Comparison of ENCODE assay signal across 14 mouse cellular contexts in genomic region chr10:89437996-89438395, GRCm38 (mm10). TPM values are rescaled to one million over a fixed set of nuclear protein-coding genes. Genes with fewer than 3 reads are reported as not detected.
A peak's percentile ranks its signal among the peaks of the same experiment; 100 is the strongest.
DNase-seq lines count a peak whose midpoint lies in the region; ATAC-seq and TF ChIP-seq lines count a peak whose summit lies in the region.
"Had no signal": no experiment of that assay in that cellular context is flagged by ENCODE, and none has a peak within 500 bp of the region (broad histone marks: within the 10 kb centered on the region; RNA-seq: fewer than 3 reads in every experiment).

No protein-coding gene starts in this region.

- H3K4me3 ChIP-seq in forebrain, embryonic 15.5 days: no peak overlapping the region
- no peak overlapping the region for H3K4me3 ChIP-seq in forebrain, postnatal 0 days (ENCODE audit: low read depth, low read length)
- no peak overlapping the region for H3K4me3 ChIP-seq in liver, embryonic 11.5 days (ENCODE audit: low read depth, low read length)
- no peak overlapping the region for H3K4me3 ChIP-seq in lung, adult 2 months (replicated peaks; ENCODE audit: extremely low read depth, low read depth, low read length)
- H3K4me3 ChIP-seq: kidney, embryonic 15.5 days; midbrain, embryonic 10.5 days had no signal

- intact Hi-C loops in left cerebral cortex, postnatal 4 days (cut with DNase I): no loop called here
- intact Hi-C loops in left cerebral cortex, postnatal 25 days (cut with DNase I): no loop called here

- H3K9me3 ChIP-seq in forebrain, embryonic 15.5 days: no peaks in the 10 kb centered on the region
- no peaks in the 10 kb centered on the region for H3K9me3 ChIP-seq in forebrain, postnatal 0 days (ENCODE audit: low read length)
- H3K9me3 ChIP-seq in liver, embryonic 11.5 days (ENCODE audit: control insufficient read depth, low read length): no peaks in the 10 kb centered on the region
- H3K9me3 ChIP-seq: kidney, embryonic 15.5 days; midbrain, embryonic 10.5 days had no signal

- H3K27me3 ChIP-seq in forebrain, embryonic 15.5 days: no peaks in the 10 kb centered on the region
- H3K27me3 ChIP-seq in forebrain, postnatal 0 days (ENCODE audit: insufficient read depth, low read length): no peaks in the 10 kb centered on the region
- H3K27me3 ChIP-seq in liver, embryonic 11.5 days (replicated peaks; ENCODE audit: control insufficient read depth, insufficient read depth, low read length): no peaks in the 10 kb centered on the region
- H3K27me3 ChIP-seq: kidney, embryonic 15.5 days had no signal

- no peak overlapping the region for H3K9ac ChIP-seq in forebrain, embryonic 15.5 days (replicated peaks)
- no peak overlapping the region for H3K9ac ChIP-seq in forebrain, postnatal 0 days
- no peak overlapping the region for H3K9ac ChIP-seq in liver, embryonic 11.5 days (ENCODE audit: low read depth, low read length)
- H3K9ac ChIP-seq: kidney, embryonic 15.5 days had no signal

- TF ChIP-seq POLR2A in lung, adult 2 months (IDR thresholded peaks at IDR 0.05; ENCODE audit: borderline replicate concordance, extremely low read depth, low read depth, low read length): no peak

- 49% methylated on average over 12 of the region's 12 CpGs for WGBS in forebrain, embryonic 15.5 days
- 49% methylated on average over 12 of the region's 12 CpGs for WGBS in forebrain, postnatal 0 days
- 84% methylated on average over 12 of the region's 12 CpGs for WGBS in liver, embryonic 11.5 days
- WGBS in lung, adult 2 months: 77% methylated on average over 12 of the region's 12 CpGs

- no peaks in the 10 kb centered on the region for H3K36me3 ChIP-seq in forebrain, embryonic 15.5 days
- no peaks in the 10 kb centered on the region for H3K36me3 ChIP-seq in forebrain, postnatal 0 days (ENCODE audit: insufficient read depth)
- H3K36me3 ChIP-seq in liver, embryonic 11.5 days (ENCODE audit: control insufficient read depth, insufficient read depth, low read length): peaks cover 5% of the 10 kb centered on the region; the same call in 1 of the 2 replicates

- peak overlapping the region; percentile 41 for H3K27ac ChIP-seq in forebrain, embryonic 15.5 days (replicated peaks)
- H3K27ac ChIP-seq in forebrain, postnatal 0 days (ENCODE audit: low read depth, low read length): no peak overlapping the region
- no peak overlapping the region for H3K27ac ChIP-seq in liver, embryonic 11.5 days (ENCODE audit: low read depth, low read length)
- H3K27ac ChIP-seq: kidney, embryonic 15.5 days; midbrain, embryonic 10.5 days had no signal

- no peak overlapping the region for H3K4me2 ChIP-seq in forebrain, embryonic 15.5 days (replicated peaks)
- no peak overlapping the region for H3K4me2 ChIP-seq in forebrain, postnatal 0 days (ENCODE audit: low read depth)
- H3K4me2 ChIP-seq in liver, embryonic 11.5 days: no peak overlapping the region
- H3K4me2 ChIP-seq: kidney, embryonic 15.5 days had no signal

- no peak for TF ChIP-seq CTCF in forebrain, postnatal 0 days (IDR thresholded peaks at IDR 0.05; ENCODE audit: low read depth)
- TF ChIP-seq CTCF in lung, adult 2 months (IDR thresholded peaks at IDR 0.05; ENCODE audit: insufficient read depth, low read length): no peak

- no peak for ATAC-seq in forebrain, embryonic 15.5 days (replicated peaks)
- no peak for ATAC-seq in forebrain, postnatal 0 days
- no peak for ATAC-seq in liver, embryonic 11.5 days (replicated peaks; ENCODE audit: low FRiP score)
- ATAC-seq: inflammation-experienced regulatory T-cells, adult 6 months had no signal

- peaks cover 44% of the 10 kb centered on the region for H3K4me1 ChIP-seq in forebrain, embryonic 15.5 days
- no peaks in the 10 kb centered on the region; the same call in 1 of the 2 replicates for H3K4me1 ChIP-seq in forebrain, postnatal 0 days (ENCODE audit: insufficient read depth)
- H3K4me1 ChIP-seq in liver, embryonic 11.5 days (replicated peaks; ENCODE audit: control insufficient read depth, insufficient read depth, low read length): peaks cover 3% of the 10 kb centered on the region
- no peaks in the 10 kb centered on the region for H3K4me1 ChIP-seq in lung, adult 2 months (ENCODE audit: control insufficient read depth, insufficient read depth, low read length)

- peak; percentile 18 for DNase-seq in adrenal gland, adult 2 months
- no peak for DNase-seq in adrenal gland, adult 8-10 months
- no peak for DNase-seq in forebrain, postnatal 0 days
- DNase-seq in left cerebral cortex, postnatal 4 days: peak; percentile 38
- no peak for DNase-seq in left cerebral cortex, postnatal 25 days (ENCODE audit: low spot score in 2 of 2)
- DNase-seq in liver, embryonic 11.5 days (ENCODE audit: low spot score): no peak
- no peak for DNase-seq in lung, adult 2 months
- DNase-seq: cerebellum, adult 18-20 months; retina, postnatal 1 day; thymus, adult 2 months had no signal

RNA-seq across cellular contexts. Expression of gene Gas2l3, which starts 5.8 kb away (rescaled TPM):
- total RNA-seq in adrenal gland, adult 2 months (2021): 1 to 10 TPM; 2.3 to 8.1 TPM
- polyA plus RNA-seq in adrenal gland, adult 2 months (2012; rRNA removed): 0.38 and 1.1 TPM in 2 replicates
- 10 to 100 TPM in 2 of 4 experiments, 1 to 10 TPM in 2; 3.5 to 10.9 (median 8.8) TPM for total RNA-seq in adrenal gland, adult 8-10 months (2022)
- polyA plus RNA-seq in forebrain, embryonic 15.5 days (2015; fragmentation: Nextera tagmentation; extraction: Ambion mirVana): 12.1 and 13.9 TPM in 2 replicates
- total RNA-seq in forebrain, postnatal 0 days (2014; rRNA removed): 3.8 and 6.2 TPM in 2 replicates
- polyA plus RNA-seq in forebrain, postnatal 0 days (2015; fragmentation: Nextera tagmentation; extraction: Ambion mirVana): 2.2 and 3.0 TPM in 2 replicates
- total RNA-seq in left cerebral cortex, postnatal 4 days (2021): 1 to 10 TPM; 4.8 to 6.3 TPM
- total RNA-seq in left cerebral cortex, postnatal 25 days (2021): 1 to 10 TPM; 2.9 to 4.0 TPM
- 7.6 and 9.1 TPM in 2 replicates for polyA plus RNA-seq in liver, embryonic 11.5 days (2014; fragmentation: Nextera tagmentation; extraction: Ambion mirVana)
- 0.49 and 0.61 TPM in 2 replicates for polyA plus RNA-seq in lung, adult 2 months (2012; rRNA removed)

Comparison
In these comparisons a context has a peak if more than half of its experiments do, and no peak if none do; other contexts are left out.
1. DNase-seq: peak in adrenal gland, adult 2 months (single experiment) and left cerebral cortex, postnatal 4 days (single experiment); none in adrenal gland, adult 8-10 months (single experiment), forebrain, postnatal 0 days (single experiment), left cerebral cortex, postnatal 25 days (0 of 2), liver, embryonic 11.5 days (single experiment) and lung, adult 2 months (single experiment).